Comparison of ENCODE assay signal across 8 mouse cellular contexts in the genomic region with DNA sequence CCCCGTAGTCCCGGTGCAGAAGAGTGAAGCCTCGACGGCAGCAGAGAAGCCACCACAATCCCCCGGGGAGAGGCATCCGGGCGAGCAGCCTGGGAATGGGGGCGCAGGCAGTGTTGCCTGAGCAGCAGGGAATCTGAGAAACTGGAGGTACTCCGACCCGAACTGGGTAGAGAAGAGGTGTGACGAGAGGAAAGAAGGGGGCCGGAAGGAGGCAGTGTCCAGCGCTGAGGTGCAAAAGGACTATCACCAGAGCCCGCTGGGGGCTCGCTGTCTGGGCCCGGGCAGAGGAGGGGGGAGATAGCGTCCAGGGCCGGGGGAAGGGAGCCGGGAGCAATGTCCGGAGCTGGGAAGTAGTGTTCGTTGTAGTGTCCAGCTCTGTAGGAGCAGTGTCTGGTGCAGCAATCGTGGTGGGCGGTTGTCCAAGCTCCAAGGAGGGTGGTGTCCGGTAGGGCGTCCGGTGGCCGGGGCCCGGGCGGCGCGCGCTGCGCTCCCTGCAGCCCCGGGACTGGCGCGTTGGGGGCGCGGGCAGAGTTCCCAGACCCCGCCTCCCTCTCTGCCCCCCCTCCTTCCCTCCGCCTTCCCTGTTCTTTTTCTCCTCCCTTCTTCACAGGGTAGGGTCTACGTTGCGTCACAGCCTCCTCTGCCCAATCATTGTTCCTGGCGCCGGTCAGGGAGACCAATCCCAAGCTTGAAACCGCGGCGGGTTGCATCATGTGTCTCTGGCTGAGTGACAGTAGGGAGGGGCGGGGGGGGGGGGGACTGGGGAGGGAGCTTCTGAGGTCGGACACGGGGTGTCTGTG. TPM values are rescaled to one million over a fixed set of nuclear protein-coding genes. Genes with fewer than 3 reads are reported as not detected.
DNase-seq lines count a peak whose midpoint lies in the region; ATAC-seq lines count a peak whose summit lies in the region.

Gene Plekhh3 (minus strand): TSS at position 541 of the 800 bp plus-strand sequence.

- H3K27me3 ChIP-seq in embryonic facial prominence, embryonic 14.5 days (replicated peaks; ENCODE audit: control insufficient read depth, insufficient read depth, low read length): peaks cover 60% of the 10 kb centered on the region
- peaks cover 75% of the 10 kb centered on the region for H3K27me3 ChIP-seq in heart, embryonic 10.5 days (ENCODE audit: insufficient read depth, poor library complexity, severe bottlenecking)
- peaks cover 41% of the 10 kb centered on the region for H3K27me3 ChIP-seq in kidney, embryonic 15.5 days
- H3K27me3 ChIP-seq in stomach, embryonic 15.5 days (replicated peaks): peaks cover 16% of the 10 kb centered on the region; the same call in 1 of the 2 replicates

- H3K9ac ChIP-seq in embryonic facial prominence, embryonic 14.5 days (ENCODE audit: low read depth, low read length): peak within 1 kb of the TSS; percentile 77
- H3K9ac ChIP-seq in kidney, embryonic 15.5 days: peak within 1 kb of the TSS; percentile 75
- peak within 1 kb of the TSS; percentile 69 for H3K9ac ChIP-seq in stomach, embryonic 15.5 days

- peak within 1 kb of the TSS; percentile 88 for H3K27ac ChIP-seq in embryonic facial prominence, embryonic 14.5 days (replicated peaks; ENCODE audit: low read depth, low read length)
- peak within 1 kb of the TSS; percentile 88 for H3K27ac ChIP-seq in heart, embryonic 10.5 days
- H3K27ac ChIP-seq in kidney, embryonic 15.5 days: peak within 1 kb of the TSS; percentile 97
- H3K27ac ChIP-seq in stomach, embryonic 15.5 days: peak within 1 kb of the TSS; percentile 99

- H3K9me3 ChIP-seq in embryonic facial prominence, embryonic 14.5 days (ENCODE audit: control insufficient read depth, low read length): no peaks in the 10 kb centered on the region
- H3K9me3 ChIP-seq in heart, embryonic 10.5 days: no peaks in the 10 kb centered on the region
- no peaks in the 10 kb centered on the region for H3K9me3 ChIP-seq in kidney, embryonic 15.5 days (replicated peaks)
- H3K9me3 ChIP-seq in stomach, embryonic 15.5 days: no peaks in the 10 kb centered on the region

- peak; percentile 95 for ATAC-seq in embryonic facial prominence, embryonic 14.5 days (ENCODE audit: low read depth)
- peak; percentile 94 for ATAC-seq in kidney, embryonic 15.5 days (replicated peaks; ENCODE audit: low FRiP score)
- ATAC-seq in monocyte, adult 5-6 weeks (replicated peaks; ENCODE audit: insufficient number of reproducible peaks, low FRiP score, low TSS enrichment, poor library complexity, severe bottlenecking): peak; percentile 79
- peak; percentile 91 for ATAC-seq in stomach, embryonic 15.5 days (ENCODE audit: insufficient read depth, low FRiP score, low read depth)

- H3K4me1 ChIP-seq in embryonic facial prominence, embryonic 14.5 days (ENCODE audit: control insufficient read depth, insufficient read depth, low read length): peaks cover 39% of the 10 kb centered on the region
- peaks cover 74% of the 10 kb centered on the region for H3K4me1 ChIP-seq in heart, embryonic 10.5 days
- peaks cover 84% of the 10 kb centered on the region for H3K4me1 ChIP-seq in kidney, embryonic 15.5 days
- H3K4me1 ChIP-seq in stomach, embryonic 15.5 days: peaks cover 45% of the 10 kb centered on the region

- DNase-seq in 416B (ENCODE audit: low read depth): peak; percentile 99
- DNase-seq in adrenal gland, postnatal 36 days: peak; percentile 95
- peak; percentile 100 for DNase-seq in embryonic facial prominence, embryonic 14.5 days (ENCODE audit: low spot score)
- DNase-seq in heart, embryonic 10.5 days (ENCODE audit: low spot score): peak; percentile 99
- DNase-seq in liver: peak; percentile 89

- peak within 1 kb of the TSS; percentile 84 for H3K4me3 ChIP-seq in embryonic facial prominence, embryonic 14.5 days (ENCODE audit: low read depth, low read length)
- H3K4me3 ChIP-seq in heart, embryonic 10.5 days: peak within 1 kb of the TSS; percentile 76
- H3K4me3 ChIP-seq in kidney, embryonic 15.5 days (replicated peaks): peak within 1 kb of the TSS; percentile 75
- H3K4me3 ChIP-seq in stomach, embryonic 15.5 days (replicated peaks): peak within 1 kb of the TSS; percentile 66

- under 1% methylated on average over 27 of the region's 50 CpGs for WGBS in embryonic facial prominence, embryonic 14.5 days
- WGBS in heart, embryonic 10.5 days: under 1% methylated on average over 50 of the region's 50 CpGs
- WGBS in kidney, embryonic 15.5 days: under 1% methylated on average over 46 of the region's 50 CpGs
- WGBS in stomach, embryonic 15.5 days: under 1% methylated on average over 47 of the region's 50 CpGs

- peak within 1 kb of the TSS; percentile 84 for H3K4me2 ChIP-seq in embryonic facial prominence, embryonic 14.5 days (ENCODE audit: low read depth, low read length)
- peak within 1 kb of the TSS; percentile 94 for H3K4me2 ChIP-seq in kidney, embryonic 15.5 days
- peak within 1 kb of the TSS; percentile 85 for H3K4me2 ChIP-seq in stomach, embryonic 15.5 days

- peaks cover 20% of the 10 kb centered on the region for H3K36me3 ChIP-seq in embryonic facial prominence, embryonic 14.5 days (ENCODE audit: control insufficient read depth, insufficient read depth, low read length)
- peaks cover 23% of the 10 kb centered on the region for H3K36me3 ChIP-seq in heart, embryonic 10.5 days
- peaks cover 20% of the 10 kb centered on the region for H3K36me3 ChIP-seq in kidney, embryonic 15.5 days
- H3K36me3 ChIP-seq in stomach, embryonic 15.5 days: peaks cover 21% of the 10 kb centered on the region

RNA-seq across cellular contexts. Expression of gene Plekhh3, which starts in this region (rescaled TPM):
- total RNA-seq in adrenal gland, postnatal 36 days (2021): 10 to 100 TPM; 21.5 to 30.0 TPM
- 17.7 and 20.9 TPM in 2 replicates for polyA plus RNA-seq in embryonic facial prominence, embryonic 14.5 days (2014; fragmentation: Nextera tagmentation; extraction: Ambion mirVana)
- 5.6 and 6.4 TPM in 2 replicates for polyA plus RNA-seq in heart, embryonic 10.5 days (2016; fragmentation: Nextera tagmentation; extraction: Ambion mirVana)
- polyA plus RNA-seq in kidney, embryonic 15.5 days (2015; fragmentation: Nextera tagmentation; extraction: Ambion mirVana): 17.0 and 18.6 TPM in 2 replicates
- 2.2 to 6.3 TPM (median 4.0 TPM) in 3 replicates for total RNA-seq in monocyte, adult 5-6 weeks (2017)
- polyA plus RNA-seq in stomach, embryonic 15.5 days (2015; fragmentation: Nextera tagmentation; extraction: Ambion mirVana): 19.7 and 23.5 TPM in 2 replicates

Comparison
In these comparisons a context has a peak if more than half of its experiments do, and no peak if none do; other contexts are left out.
1. Peak in every context shown above with its lines: DNase-seq, ATAC-seq, H3K4me3 ChIP-seq and H3K27ac ChIP-seq.